Comparison of ENCODE assay signal across 10 mouse cellular contexts in the genomic region with DNA sequence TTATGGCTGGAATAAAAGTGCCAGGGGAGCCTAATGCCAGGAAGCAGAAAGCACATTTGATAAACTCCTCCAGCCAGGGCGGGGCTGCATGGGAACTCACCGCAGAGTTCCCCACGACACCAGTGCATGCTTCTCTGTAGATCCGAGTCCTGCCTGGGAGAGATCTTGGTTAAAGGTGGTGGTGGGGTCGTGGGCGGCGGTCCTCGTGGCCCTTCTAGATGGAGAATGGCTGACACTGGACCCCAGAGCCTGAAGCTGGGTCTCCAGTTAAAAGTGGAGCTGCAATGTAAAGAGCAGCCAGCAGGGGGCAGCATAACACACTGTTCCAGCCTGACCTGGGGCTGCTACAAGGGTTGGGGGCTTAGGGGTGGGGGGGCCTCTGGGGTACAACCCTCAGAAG. TPM values are rescaled to one million over a fixed set of nuclear protein-coding genes. Genes with fewer than 3 reads are reported as not detected.
A peak's percentile ranks its signal among the peaks of the same experiment; 100 is the strongest.
DNase-seq lines count a peak whose midpoint lies in the region; ATAC-seq and TF ChIP-seq lines count a peak whose summit lies in the region.
"Had no signal": no experiment of that assay in that cellular context is flagged by ENCODE, and none has a peak within 500 bp of the region (broad histone marks: within the 10 kb centered on the region; RNA-seq: fewer than 3 reads in every experiment).

No protein-coding gene starts in this region.

- peaks cover 0 to 10% of the 10 kb centered on the region in 2 experiments; a peak in 2 of 4 replicates for H3K36me3 ChIP-seq in MEL (ENCODE audit: control insufficient read depth in 1 of 2, insufficient read depth in 2 of 2, low read length in 2 of 2)
- H3K36me3 ChIP-seq in limb, embryonic 14.5 days (ENCODE audit: control insufficient read depth, insufficient read depth, low read length), result no peaks in the 10 kb centered on the region
- H3K36me3 ChIP-seq: embryonic facial prominence, embryonic 15.5 days had no signal

- no peaks in the 10 kb centered on the region for H3K9me3 ChIP-seq in MEL (replicated peaks; ENCODE audit: insufficient read depth, low read length)
- no peaks in the 10 kb centered on the region for H3K9me3 ChIP-seq in limb, embryonic 14.5 days (ENCODE audit: control insufficient read depth, low read length)
- H3K9me3 ChIP-seq: embryonic facial prominence, embryonic 15.5 days had no signal

- intact Hi-C loops in gastrocnemius, adult 2 months (cut with DNase I), result loop anchor here (5.0 kb wide), 1 partner anchor 391 kb away; no protein-coding TSS in a partner anchor
- intact Hi-C loops in heart, postnatal 36 days (cut with DNase I), result loop anchor here (2.0 kb wide), 1 partner anchor 395 kb away; no protein-coding TSS in a partner anchor

- no peaks in the 10 kb centered on the region for H3K79me2 ChIP-seq in MEL (ENCODE audit: control insufficient read depth, insufficient read depth, low read length, poor library complexity)

- no peak for ATAC-seq in limb, embryonic 14.5 days (ENCODE audit: low FRiP score, low read depth)
- 0 out of 2 replicates have a peak, but pooled peaks have one; percentile 42 for ATAC-seq in monocyte, adult 5-6 weeks (replicated peaks; ENCODE audit: insufficient number of reproducible peaks, low FRiP score, low TSS enrichment, poor library complexity, severe bottlenecking)

- peak overlapping the region; percentile 68 for H3K9ac ChIP-seq in MEL (ENCODE audit: control insufficient read depth, low read depth, low read length, poor library complexity, severe bottlenecking)
- no peak overlapping the region for H3K9ac ChIP-seq in limb, embryonic 14.5 days (ENCODE audit: low read depth, low read length, severe bottlenecking)
- H3K9ac ChIP-seq: embryonic facial prominence, embryonic 15.5 days had no signal

- peaks cover 9 to 28% of the 10 kb centered on the region in 2 experiments for H3K4me1 ChIP-seq in MEL (ENCODE audit: control insufficient read depth in 1 of 2, insufficient read depth in 2 of 2, low read length in 2 of 2)
- no peaks in the 10 kb centered on the region for H3K4me1 ChIP-seq in cortical plate, adult 2 months (ENCODE audit: control insufficient read depth, insufficient read depth, low read length)
- H3K4me1 ChIP-seq in limb, embryonic 14.5 days (ENCODE audit: control insufficient read depth, insufficient read depth, low read length), result peaks cover 17% of the 10 kb centered on the region; the same call in 1 of the 2 replicates

- no peaks in the 10 kb centered on the region for H3K27me3 ChIP-seq in MEL (ENCODE audit: control insufficient read depth in 1 of 2, insufficient read depth in 2 of 2, low read length in 2 of 2)
- H3K27me3 ChIP-seq in limb, embryonic 14.5 days (ENCODE audit: control insufficient read depth, insufficient read depth, low read length), result no peaks in the 10 kb centered on the region

- no peak for TF ChIP-seq EP300 in MEL (IDR thresholded peaks at IDR 0.05; ENCODE audit: low read depth in 1 of 2, low read length in 2 of 2)

- TF ChIP-seq CTCF in gastrocnemius, adult 2 months (IDR thresholded peaks at IDR 0.05), result peak; percentile 80
- peak; percentile 56 to 94 (median 71) for TF ChIP-seq CTCF in MEL (IDR thresholded peaks at IDR 0.05 in 2 of 3, conservative IDR thresholded peaks at IDR 0.05 in 1 of 3; ENCODE audit: control insufficient read depth in 1 of 3, insufficient read depth in 1 of 3, low read depth in 2 of 3, low read length in 3 of 3, poor library complexity in 1 of 3, severe bottlenecking in 1 of 3)
- peak; percentile 66 for TF ChIP-seq CTCF in cortical plate, adult 2 months (IDR thresholded peaks at IDR 0.05; ENCODE audit: extremely low read depth, insufficient read depth, low read length)

- TF ChIP-seq POLR2A in MEL (IDR thresholded peaks at IDR 0.05; ENCODE audit: control insufficient read depth in 1 of 2, insufficient read depth in 1 of 2, low read depth in 1 of 2, low read length in 2 of 2, poor library complexity in 1 of 2), result no peak
- TF ChIP-seq POLR2A in cortical plate, adult 2 months (IDR thresholded peaks at IDR 0.05; ENCODE audit: extremely low read depth, insufficient read depth, low read length), result no peak
- TF ChIP-seq POLR2A in limb, embryonic 14.5 days (IDR thresholded peaks at IDR 0.05; ENCODE audit: borderline replicate concordance, extremely low read depth, insufficient read depth, insufficient read length), result no peak

- H3K4me2 ChIP-seq in limb, embryonic 14.5 days (replicated peaks; ENCODE audit: low read depth, low read length, severe bottlenecking), result peak overlapping the region; percentile 21; the same call in 1 of the 2 replicates
- H3K4me2 ChIP-seq: embryonic facial prominence, embryonic 15.5 days had no signal

- peak; percentile 50 for TF ChIP-seq RAD21 in MEL (IDR thresholded peaks at IDR 0.05; ENCODE audit: low read depth, low read length)

- H3K4me3 ChIP-seq in gastrocnemius, adult 2 months, result no peak overlapping the region
- H3K4me3 ChIP-seq in MEL (ENCODE audit: control insufficient read depth in 1 of 2, insufficient read depth in 1 of 2, low read depth in 2 of 2, low read length in 2 of 2), result peak overlapping the region; percentile 54 to 91
- no peak overlapping the region for H3K4me3 ChIP-seq in cortical plate, adult 2 months (ENCODE audit: insufficient read depth, low read length)
- H3K4me3 ChIP-seq in limb, embryonic 14.5 days (replicated peaks; ENCODE audit: low read length), result no peak overlapping the region
- H3K4me3 ChIP-seq: embryonic facial prominence, embryonic 15.5 days; myocyte had no signal

- DNase-seq in gastrocnemius, adult 2 months, result peak; percentile 69
- no peak for DNase-seq in gastrocnemius, adult 8-10 months (ENCODE audit: low spot score in 2 of 2)
- DNase-seq in MEL (ENCODE audit: low read depth, low spot score), result peak; percentile 74
- peak; percentile 66 to 77 for DNase-seq in heart, postnatal 36 days
- DNase-seq in limb, embryonic 14.5 days (ENCODE audit: low spot score), result peak; percentile 55
- DNase-seq in testis, postnatal 14 days (ENCODE audit: low spot score), result peak; percentile 46

- WGBS in limb, embryonic 14.5 days, result 14% methylated on average over 8 of the region's 8 CpGs

- H3K27ac ChIP-seq in gastrocnemius, adult 2 months, result no peak overlapping the region
- peak overlapping the region; percentile 74 for H3K27ac ChIP-seq in MEL (ENCODE audit: control insufficient read depth, low read depth, low read length)
- H3K27ac ChIP-seq in cortical plate, adult 2 months (ENCODE audit: insufficient read depth, low read length), result no peak overlapping the region
- H3K27ac ChIP-seq in limb, embryonic 14.5 days (replicated peaks; ENCODE audit: low read depth, low read length), result no peak overlapping the region
- H3K27ac ChIP-seq: embryonic facial prominence, embryonic 15.5 days had no signal

TF ChIP-seq in MEL, 35 proteins besides CTCF, POLR2A, EP300 and RAD21 (continues in another document):
- TF ChIP-seq KAT2A (conservative IDR thresholded peaks at IDR 0.05; ENCODE audit: low read depth, low read length) (no peak), BHLHE40 (IDR thresholded peaks at IDR 0.05; ENCODE audit: borderline replicate concordance, low read depth, low read length) (no peak), ETS1 (IDR thresholded peaks at IDR 0.05; ENCODE audit: low read depth, low read length) (no peak), ZMIZ1 (IDR thresholded peaks at IDR 0.05; ENCODE audit: low read depth, low read length) (no peak), NELFE (IDR thresholded peaks at IDR 0.05; ENCODE audit: low read depth, low read length) (no peak), MYB (IDR thresholded peaks at IDR 0.05; ENCODE audit: low read depth, low read length) (no peak), MXI1 (IDR thresholded peaks at IDR 0.05; ENCODE audit: low read depth, low read length) (0 out of 2 replicates have a peak, but pooled peaks have one; percentile 38), ELF1 (IDR thresholded peaks at IDR 0.05; ENCODE audit: low read depth, low read length) (0 out of 2 replicates have a peak, but pooled peaks have one; percentile 6), POLR2AphosphoS5 (IDR thresholded peaks at IDR 0.05; ENCODE audit: borderline replicate concordance, low read depth, low read length) (no peak), USF2 (IDR thresholded peaks at IDR 0.05; ENCODE audit: borderline replicate concordance in 1 of 2, insufficient read depth in 1 of 2, low read depth in 1 of 2, low read length in 2 of 2) (no peak), MAZ (IDR thresholded peaks at IDR 0.05; ENCODE audit: low read depth, low read length) (no peak), TAL1 (IDR thresholded peaks at IDR 0.05; ENCODE audit: low read length) (no peak), SIN3A (IDR thresholded peaks at IDR 0.05; ENCODE audit: low read length) (peak; percentile 39; the same call in 1 of the 2 replicates), POLR2AphosphoS2 (IDR thresholded peaks at IDR 0.05; ENCODE audit: low read length) (no peak), UBTF (IDR thresholded peaks at IDR 0.05; ENCODE audit: borderline replicate concordance, insufficient read depth, low read depth, low read length) (no peak), ZC3H11A (IDR thresholded peaks at IDR 0.05; ENCODE audit: low read depth, low read length) (peak; percentile 8; the same call in 1 of the 2 replicates), SMC3 (IDR thresholded peaks at IDR 0.05; ENCODE audit: low read depth, low read length) (peak; percentile 39), USF1 (IDR thresholded peaks at IDR 0.05; ENCODE audit: low read depth, low read length) (no peak)

RNA-seq across cellular contexts. Expression of gene Gm572, which starts 38.3 kb away (rescaled TPM):
- total RNA-seq in gastrocnemius, adult 2 months (2021), result 1 to 10 TPM; 6.1 to 6.8 TPM
- 1 to 10 TPM; 7.3 to 9.2 (median 8.8) TPM for total RNA-seq in gastrocnemius, adult 8-10 months (2022)
- not detected in 2 replicates for total RNA-seq in MEL (2012; rRNA removed)
- not detected for polyA plus RNA-seq in MEL (2012; ENCODE audit: insufficient read depth in 1 of 2, insufficient read length in 2 of 2, low read depth in 1 of 2, low replicate concordance in 2 of 2, missing spikeins in 1 of 2)
- not detected in 2 replicates for polyA plus RNA-seq in cortical plate, adult 2 months (2012; rRNA removed)
- total RNA-seq in heart, postnatal 36 days (2021), result 1 to 10 TPM; 3.7 to 5.5 TPM
- 0.11 and 0.24 TPM in 2 replicates for polyA plus RNA-seq in limb, embryonic 14.5 days (2012; rRNA removed)
- not detected in 2 replicates for polyA plus RNA-seq in limb, embryonic 14.5 days (2014; fragmentation: Nextera tagmentation; extraction: Ambion mirVana)
- not detected in 3 replicates for total RNA-seq in monocyte, adult 5-6 weeks (2017)
- polyA plus RNA-seq: embryonic facial prominence, embryonic 15.5 days had no signal

RNA-seq across cellular contexts. Expression of gene Tardbp, which starts 54.6 kb away (rescaled TPM):
- 100 to 1,000 TPM; 132 to 136 TPM for total RNA-seq in gastrocnemius, adult 2 months (2021)
- 100 to 1,000 TPM; 116 to 129 (median 124) TPM for total RNA-seq in gastrocnemius, adult 8-10 months (2022)
- total RNA-seq in MEL (2012; rRNA removed), result 209 and 211 TPM in 2 replicates
- polyA plus RNA-seq in MEL (2012; ENCODE audit: insufficient read depth in 1 of 2, insufficient read length in 2 of 2, low read depth in 1 of 2, low replicate concordance in 2 of 2, missing spikeins in 1 of 2), result 100 to 1,000 TPM in 1 of 2 experiments, not detected in 1; 455 TPM
- 235 and 271 TPM in 2 replicates for polyA plus RNA-seq in cortical plate, adult 2 months (2012; rRNA removed)
- 100 to 1,000 TPM; 123 to 130 TPM for total RNA-seq in heart, postnatal 36 days (2021)
- polyA plus RNA-seq in limb, embryonic 14.5 days (2012; rRNA removed), result 674 and 680 TPM in 2 replicates
- 148 and 170 TPM in 2 replicates for polyA plus RNA-seq in limb, embryonic 14.5 days (2014; fragmentation: Nextera tagmentation; extraction: Ambion mirVana)
- 326 to 434 TPM (median 398 TPM) in 3 replicates for total RNA-seq in monocyte, adult 5-6 weeks (2017)

Comparison
In these comparisons a context has a peak if more than half of its experiments do, and no peak if none do; other contexts are left out.
1. DNase-seq: peak in gastrocnemius, adult 2 months (single experiment), MEL (single experiment), heart, postnatal 36 days (2 of 2), limb, embryonic 14.5 days (single experiment) and testis, postnatal 14 days (single experiment); none in gastrocnemius, adult 8-10 months (0 of 2).
2. H3K4me3 ChIP-seq: peak in MEL (2 of 2); none in gastrocnemius, adult 2 months (single experiment), cortical plate, adult 2 months (single experiment) and limb, embryonic 14.5 days (single experiment).
3. Peak in every context shown above with its lines, with median percentiles within 50 percentile points of each other: CTCF ChIP-seq.